Mouse (Mus musculus): ENCODE measurements at regions not wholly inside any gene's neighbourhood (a gene's known extent, or its start where the extent isn't known, plus 50 kb on each side); places are given as distances from the start of the nearest gene placed in this dataset.

GRCm38 (mm10) chr4:8921477-8922385, 682.9 kb upstream of the Car8 start:
- TF ChIP-seq GATA1 (IDR thresholded peaks at IDR 0.05; ENCODE audit: borderline replicate concordance, low read length) (no peak), FLI1 (IDR thresholded peaks at IDR 0.05; ENCODE audit: low read length) (no peak)

Measured in megakaryocyte, embryonic 14.5 days (primary cell).